In the genomic region with DNA sequence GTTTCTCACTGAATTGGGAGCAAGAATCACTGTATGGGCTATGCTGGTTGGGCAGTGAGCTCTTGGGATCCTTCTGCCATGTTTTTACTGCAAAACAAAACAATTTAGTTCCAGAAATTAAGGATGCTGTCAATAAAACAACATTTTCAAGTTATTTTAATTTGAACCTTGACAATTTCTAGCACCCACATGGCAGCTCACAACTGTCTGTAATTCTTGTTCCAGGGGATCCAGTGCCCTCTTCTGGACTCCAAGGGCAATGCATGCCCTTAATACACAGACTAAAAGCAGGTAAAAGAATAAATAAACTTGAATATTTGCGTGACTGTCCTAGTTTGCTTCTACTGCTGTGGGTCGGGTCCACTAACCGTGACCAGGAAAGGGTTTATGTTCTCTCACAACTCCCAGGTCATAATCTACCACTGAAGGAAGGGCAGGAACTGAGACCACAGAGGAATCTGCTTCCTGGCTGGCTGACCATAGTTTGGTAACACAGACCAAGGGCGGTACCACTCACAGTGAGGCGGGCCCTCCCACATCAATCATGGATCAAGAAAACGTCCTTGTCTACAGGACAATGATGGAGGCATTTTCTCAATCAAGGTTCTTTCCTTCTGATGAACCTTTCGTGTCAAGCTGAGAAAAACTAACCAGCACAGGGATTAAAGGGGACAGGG, we compare ENCODE assay signal across 14 mouse cellular contexts. TPM values are rescaled to one million over a fixed set of nuclear protein-coding genes. Genes with fewer than 3 reads are reported as not detected.
DNase-seq lines count a peak whose midpoint lies in the region; ATAC-seq and TF ChIP-seq lines count a peak whose summit lies in the region.
"Had no signal": no experiment of that assay in that cellular context is flagged by ENCODE, and none has a peak within 500 bp of the region (broad histone marks: within the 10 kb centered on the region; RNA-seq: fewer than 3 reads in every experiment).

No protein-coding gene starts in this region.

- no peaks in the 10 kb centered on the region for H3K9me3 ChIP-seq in forebrain, postnatal 0 days (ENCODE audit: low read length)
- no peaks in the 10 kb centered on the region for H3K9me3 ChIP-seq in forebrain, embryonic 16.5 days (ENCODE audit: control insufficient read depth, low read length)
- no peaks in the 10 kb centered on the region for H3K9me3 ChIP-seq in lung, embryonic 14.5 days (ENCODE audit: low read depth, low read length)
- no peaks in the 10 kb centered on the region for H3K9me3 ChIP-seq in megakaryocyte, embryonic 14.5 days
- no peaks in the 10 kb centered on the region for H3K9me3 ChIP-seq in heart, embryonic 10.5 days
- H3K9me3 ChIP-seq: forebrain, embryonic 12.5 days; limb, embryonic 12.5 days had no signal

- no peak for TF ChIP-seq POLR2A in brain, embryonic 14.5 days (IDR thresholded peaks at IDR 0.05; ENCODE audit: borderline replicate concordance, extremely low read depth, insufficient read depth, insufficient read length, poor library complexity, severe bottlenecking)

- H3K4me2 ChIP-seq in forebrain, postnatal 0 days (ENCODE audit: low read depth): no peak overlapping the region
- no peak overlapping the region for H3K4me2 ChIP-seq in forebrain, embryonic 16.5 days (ENCODE audit: low read length)
- no peak overlapping the region for H3K4me2 ChIP-seq in lung, embryonic 14.5 days
- H3K4me2 ChIP-seq: forebrain, embryonic 12.5 days; limb, embryonic 12.5 days had no signal

- H3K27me3 ChIP-seq in forebrain, postnatal 0 days (ENCODE audit: insufficient read depth, low read length): no peaks in the 10 kb centered on the region
- H3K27me3 ChIP-seq in forebrain, embryonic 16.5 days (replicated peaks; ENCODE audit: control insufficient read depth, insufficient read depth, low read length): no peaks in the 10 kb centered on the region
- H3K27me3 ChIP-seq in lung, embryonic 14.5 days (ENCODE audit: insufficient read depth, low read length): no peaks in the 10 kb centered on the region
- H3K27me3 ChIP-seq in megakaryocyte, embryonic 14.5 days (replicated peaks): no peaks in the 10 kb centered on the region
- no peaks in the 10 kb centered on the region for H3K27me3 ChIP-seq in heart, embryonic 10.5 days (ENCODE audit: insufficient read depth, poor library complexity, severe bottlenecking)
- H3K27me3 ChIP-seq: forebrain, embryonic 12.5 days; limb, embryonic 12.5 days had no signal

- no peak for ATAC-seq in forebrain, postnatal 0 days
- ATAC-seq in forebrain, embryonic 16.5 days: no peak
- no peak for ATAC-seq in lung, embryonic 14.5 days (ENCODE audit: insufficient read depth)

- no peak overlapping the region for H3K9ac ChIP-seq in forebrain, postnatal 0 days
- H3K9ac ChIP-seq in forebrain, embryonic 16.5 days (replicated peaks; ENCODE audit: low read depth, low read length): no peak overlapping the region
- H3K9ac ChIP-seq in lung, embryonic 14.5 days: no peak overlapping the region
- H3K9ac ChIP-seq: forebrain, embryonic 12.5 days; limb, embryonic 12.5 days had no signal

- DNase-seq in forebrain, postnatal 0 days: no peak
- no peak for DNase-seq in lung, embryonic 14.5 days
- DNase-seq in lung, adult 18-20 months: no peak
- DNase-seq in brain, embryonic 14.5 days (ENCODE audit: low read depth): no peak
- no peak for DNase-seq in embryo, embryonic 11 days
- DNase-seq in heart, embryonic 10.5 days (ENCODE audit: low spot score): no peak
- DNase-seq: adrenal gland, adult 8-10 months; heart, postnatal 14 days; kidney, adult 11 months; layer of hippocampus, adult 9-11 months had no signal

- H3K4me1 ChIP-seq in forebrain, postnatal 0 days (ENCODE audit: insufficient read depth): no peaks in the 10 kb centered on the region
- H3K4me1 ChIP-seq in forebrain, embryonic 16.5 days (replicated peaks; ENCODE audit: control insufficient read depth, insufficient read depth, low read length): no peaks in the 10 kb centered on the region
- no peaks in the 10 kb centered on the region for H3K4me1 ChIP-seq in lung, embryonic 14.5 days (ENCODE audit: insufficient read depth)
- peaks cover 14% of the 10 kb centered on the region for H3K4me1 ChIP-seq in megakaryocyte, embryonic 14.5 days
- no peaks in the 10 kb centered on the region for H3K4me1 ChIP-seq in heart, embryonic 10.5 days

- peaks cover 21% of the 10 kb centered on the region for H3K36me3 ChIP-seq in forebrain, postnatal 0 days (ENCODE audit: insufficient read depth)
- peaks cover 14% of the 10 kb centered on the region; the same call in 1 of the 2 replicates for H3K36me3 ChIP-seq in forebrain, embryonic 16.5 days (ENCODE audit: control insufficient read depth, insufficient read depth)
- H3K36me3 ChIP-seq in lung, embryonic 14.5 days (ENCODE audit: insufficient read depth): peaks cover 58% of the 10 kb centered on the region
- H3K36me3 ChIP-seq in megakaryocyte, embryonic 14.5 days (replicated peaks; ENCODE audit: low read length): peaks cover 70% of the 10 kb centered on the region
- peaks cover 78% of the 10 kb centered on the region for H3K36me3 ChIP-seq in heart, embryonic 10.5 days

- H3K4me3 ChIP-seq in forebrain, postnatal 0 days (ENCODE audit: low read depth, low read length): no peak overlapping the region
- H3K4me3 ChIP-seq in forebrain, embryonic 16.5 days (replicated peaks; ENCODE audit: low read length): no peak overlapping the region
- H3K4me3 ChIP-seq in lung, embryonic 14.5 days (ENCODE audit: low read depth, low read length): no peak overlapping the region
- H3K4me3 ChIP-seq in megakaryocyte, embryonic 14.5 days (replicated peaks): peak overlapping the region; percentile 57
- no peak overlapping the region for H3K4me3 ChIP-seq in heart, embryonic 10.5 days
- H3K4me3 ChIP-seq: forebrain, embryonic 12.5 days; limb, embryonic 12.5 days had no signal

- peak; percentile 40; the same call in 1 of the 2 replicates for TF ChIP-seq CTCF in forebrain, postnatal 0 days (IDR thresholded peaks at IDR 0.05; ENCODE audit: low read depth)
- peak; percentile 32 for TF ChIP-seq CTCF in lung, embryonic 14.5 days (IDR thresholded peaks at IDR 0.05; ENCODE audit: low read depth)
- TF ChIP-seq CTCF in brain, embryonic 14.5 days (IDR thresholded peaks at IDR 0.05; ENCODE audit: borderline replicate concordance, extremely low read depth, insufficient read depth, insufficient read length): peak; percentile 24; the same call in 1 of the 2 replicates

- no peak overlapping the region for H3K27ac ChIP-seq in forebrain, postnatal 0 days (ENCODE audit: low read depth, low read length)
- no peak overlapping the region for H3K27ac ChIP-seq in forebrain, embryonic 16.5 days (ENCODE audit: low read length)
- no peak overlapping the region for H3K27ac ChIP-seq in lung, embryonic 14.5 days (ENCODE audit: low read depth)
- H3K27ac ChIP-seq in heart, embryonic 10.5 days: no peak overlapping the region
- H3K27ac ChIP-seq: forebrain, embryonic 12.5 days; limb, embryonic 12.5 days had no signal

- WGBS in forebrain, postnatal 0 days: 86% methylated on average over 7 of the region's 7 CpGs
- WGBS in forebrain, embryonic 16.5 days: 87% methylated on average over 7 of the region's 7 CpGs
- 83% methylated on average over 7 of the region's 7 CpGs for WGBS in lung, embryonic 14.5 days
- 81% methylated on average over 7 of the region's 7 CpGs for WGBS in heart, embryonic 10.5 days

RNA-seq across cellular contexts. Expression of gene Zmym1, which starts 6.3 kb away (rescaled TPM):
- total RNA-seq in forebrain, postnatal 0 days (2014; rRNA removed): 12.5 and 16.2 TPM in 2 replicates
- polyA plus RNA-seq in forebrain, postnatal 0 days (2015; fragmentation: Nextera tagmentation; extraction: Ambion mirVana): 14.9 and 15.7 TPM in 2 replicates
- 32.1 and 37.5 TPM in 2 replicates for polyA plus RNA-seq in forebrain, embryonic 16.5 days (2015; fragmentation: Nextera tagmentation; extraction: Ambion mirVana)
- 27.6 and 28.6 TPM in 2 replicates for polyA plus RNA-seq in lung, embryonic 14.5 days (2014; fragmentation: Nextera tagmentation; extraction: Ambion mirVana)
- 10.9 and 13.6 TPM in 2 replicates for polyA plus RNA-seq in brain, embryonic 14.5 days (2012; rRNA removed)
- polyA plus RNA-seq in megakaryocyte, embryonic 14.5 days (2012; ENCODE audit: insufficient read depth, low replicate concordance): 0.77 TPM in 1 of 2 replicates, not detected in the other
- polyA plus RNA-seq in heart, embryonic 10.5 days (2016; fragmentation: Nextera tagmentation; extraction: Ambion mirVana): 18.3 and 26.0 TPM in 2 replicates

RNA-seq across cellular contexts. Expression of gene Zmym6, which starts 22.5 kb away (rescaled TPM):
- 26.9 and 46.3 TPM in 2 replicates for total RNA-seq in forebrain, postnatal 0 days (2014; rRNA removed)
- 9.6 and 17.1 TPM in 2 replicates for polyA plus RNA-seq in forebrain, postnatal 0 days (2015; fragmentation: Nextera tagmentation; extraction: Ambion mirVana)
- 36.3 and 38.8 TPM in 2 replicates for polyA plus RNA-seq in forebrain, embryonic 16.5 days (2015; fragmentation: Nextera tagmentation; extraction: Ambion mirVana)
- 17.8 and 18.7 TPM in 2 replicates for polyA plus RNA-seq in lung, embryonic 14.5 days (2014; fragmentation: Nextera tagmentation; extraction: Ambion mirVana)
- polyA plus RNA-seq in brain, embryonic 14.5 days (2012; rRNA removed): 39.0 and 43.5 TPM in 2 replicates
- polyA plus RNA-seq in megakaryocyte, embryonic 14.5 days (2012; ENCODE audit: insufficient read depth, low replicate concordance): 0.09 and 0.84 TPM in 2 replicates
- polyA plus RNA-seq in heart, embryonic 10.5 days (2016; fragmentation: Nextera tagmentation; extraction: Ambion mirVana): 13.2 and 15.2 TPM in 2 replicates

RNA-seq across cellular contexts. Expression of gene Sfpq, which starts 33.5 kb away (rescaled TPM):
- total RNA-seq in forebrain, postnatal 0 days (2014; rRNA removed): 249 and 284 TPM in 2 replicates
- 57.9 and 71.1 TPM in 2 replicates for polyA plus RNA-seq in forebrain, postnatal 0 days (2015; fragmentation: Nextera tagmentation; extraction: Ambion mirVana)
- 86.8 and 96.0 TPM in 2 replicates for polyA plus RNA-seq in forebrain, embryonic 16.5 days (2015; fragmentation: Nextera tagmentation; extraction: Ambion mirVana)
- polyA plus RNA-seq in lung, embryonic 14.5 days (2014; fragmentation: Nextera tagmentation; extraction: Ambion mirVana): 129 and 137 TPM in 2 replicates
- polyA plus RNA-seq in brain, embryonic 14.5 days (2012; rRNA removed): 170 and 307 TPM in 2 replicates
- polyA plus RNA-seq in megakaryocyte, embryonic 14.5 days (2012; ENCODE audit: insufficient read depth, low replicate concordance): 139 and 380 TPM in 2 replicates
- polyA plus RNA-seq in heart, embryonic 10.5 days (2016; fragmentation: Nextera tagmentation; extraction: Ambion mirVana): 49.1 and 75.9 TPM in 2 replicates
